Mouse (Mus musculus) midbrain, embryonic 16.5 days (tissue): ENCODE data around the gene Evx1. TPM values are rescaled to one million over a fixed set of nuclear protein-coding genes. Genes with fewer than 3 reads are reported as not detected.

Experiments used
- ATAC-seq: fragments of 200-750 bp; cut with Nextera tagmentation; 2 replicates; pipeline ENCODE4 v1.8.0; 2017; ENCODE audit warnings: moderate TSS enrichment
- H3K27ac ChIP-seq: fragments of 300-500 bp; sonication (generic); 2 replicates; pipeline ENCODE4 v1.5.1; 2014; ENCODE audit warnings: mild to moderate bottlenecking, low read length, mixed read lengths
- H3K27me3 ChIP-seq: fragments of 300-500 bp; sonication (generic); 2 replicates; pipeline ENCODE4 v1.6.1; 2014; ENCODE audit warnings: low read depth, low read length, mixed read lengths; ENCODE audit not compliant: control insufficient read depth, insufficient read depth
- H3K36me3 ChIP-seq: fragments of 300-500 bp; sonication (generic); 2 replicates; pipeline ENCODE4 v1.6.1; 2014; ENCODE audit warnings: mild to moderate bottlenecking, low read length, moderate library complexity, mixed read lengths; ENCODE audit not compliant: control insufficient read depth, insufficient read depth
- H3K4me1 ChIP-seq: fragments of 300-500 bp; sonication (generic); 2 replicates; pipeline ENCODE4 v1.6.1; 2014; ENCODE audit warnings: mild to moderate bottlenecking, low read length, mixed read lengths; ENCODE audit not compliant: control insufficient read depth, insufficient read depth
- H3K4me2 ChIP-seq: fragments of 300-500 bp; sonication (generic); 2 replicates; pipeline ENCODE4 v1.6.1; 2014; ENCODE audit warnings: mild to moderate bottlenecking, low read length, mixed read lengths
- H3K4me3 ChIP-seq: fragments of 300-500 bp; sonication (generic); 2 replicates; pipeline ENCODE4 v1.5.1; 2014; ENCODE audit warnings: low read depth, mild to moderate bottlenecking, low read length, moderate library complexity, mixed read lengths
- H3K9ac ChIP-seq: fragments of 300-500 bp; sonication (generic); 2 replicates; pipeline ENCODE4 v1.6.1; 2014; ENCODE audit warnings: low read depth, low read length, mixed read lengths
- H3K9me3 ChIP-seq: fragments of 300-500 bp; sonication (generic); replicated peaks from 2 replicates; pipeline ENCODE4 v1.6.1; 2014; ENCODE audit warnings: mild to moderate bottlenecking, low read length, mixed read lengths; ENCODE audit not compliant: control insufficient read depth, poor library complexity, severe bottlenecking
- WGBS: fragments of 180-500 bp; shearing (Covaris S2); extraction: QIAGEN DNeasy Blood & Tissue Kit; methylation state at CpG from one replicate; pipeline ENCODE4 v1.1.7; 2014; 5-methylcytosine and 5-hydroxymethylcytosine counted together
- polyA plus RNA-seq: library from polyadenylated mRNA; unstranded; fragments of >200 nt; fragmentation: Nextera tagmentation; extraction: Ambion mirVana; gene quantifications from 2 replicates; pipeline ENCODE4 v1.2.1, GENCODE M21; 2015

Evx1 gene
- polyA plus RNA-seq, 1 experiment from 2014 or later = 0.46 TPM

DNA sequence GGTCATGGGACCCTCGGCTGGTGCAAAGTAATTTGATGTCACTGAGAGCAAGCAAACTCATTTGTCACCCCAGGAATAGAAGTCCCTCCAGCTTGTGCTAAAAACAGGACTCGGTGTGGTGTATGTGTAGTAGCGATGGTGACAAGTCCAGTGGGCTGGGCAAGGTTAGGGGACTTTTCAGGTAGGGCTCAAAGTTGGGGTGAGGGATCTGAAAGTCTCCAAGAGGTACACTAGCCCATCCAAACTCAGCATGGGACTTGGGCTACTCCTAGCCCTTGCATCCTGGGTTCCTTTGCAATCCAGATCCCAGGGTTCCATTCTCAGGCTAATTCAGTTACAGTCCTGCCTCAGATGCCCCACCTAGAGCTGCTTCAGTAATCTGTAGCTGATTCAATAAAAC lies 44.5 kb upstream of the Evx1 start:
- no peak overlapping the region for H3K4me2 ChIP-seq
- no peaks in the 10 kb centered on the region for H3K36me3 ChIP-seq
- no peaks in the 10 kb centered on the region for H3K9me3 ChIP-seq
- H3K27ac ChIP-seq = no peak overlapping the region
- H3K9ac ChIP-seq = no peak overlapping the region
- no peaks in the 10 kb centered on the region for H3K4me1 ChIP-seq
- no peak for ATAC-seq
- H3K4me3 ChIP-seq = no peak overlapping the region
- H3K27me3 ChIP-seq = peaks cover 89% of the 10 kb centered on the region
- WGBS = 7% methylated on average over 3 of the region's 3 CpGs

DNA sequence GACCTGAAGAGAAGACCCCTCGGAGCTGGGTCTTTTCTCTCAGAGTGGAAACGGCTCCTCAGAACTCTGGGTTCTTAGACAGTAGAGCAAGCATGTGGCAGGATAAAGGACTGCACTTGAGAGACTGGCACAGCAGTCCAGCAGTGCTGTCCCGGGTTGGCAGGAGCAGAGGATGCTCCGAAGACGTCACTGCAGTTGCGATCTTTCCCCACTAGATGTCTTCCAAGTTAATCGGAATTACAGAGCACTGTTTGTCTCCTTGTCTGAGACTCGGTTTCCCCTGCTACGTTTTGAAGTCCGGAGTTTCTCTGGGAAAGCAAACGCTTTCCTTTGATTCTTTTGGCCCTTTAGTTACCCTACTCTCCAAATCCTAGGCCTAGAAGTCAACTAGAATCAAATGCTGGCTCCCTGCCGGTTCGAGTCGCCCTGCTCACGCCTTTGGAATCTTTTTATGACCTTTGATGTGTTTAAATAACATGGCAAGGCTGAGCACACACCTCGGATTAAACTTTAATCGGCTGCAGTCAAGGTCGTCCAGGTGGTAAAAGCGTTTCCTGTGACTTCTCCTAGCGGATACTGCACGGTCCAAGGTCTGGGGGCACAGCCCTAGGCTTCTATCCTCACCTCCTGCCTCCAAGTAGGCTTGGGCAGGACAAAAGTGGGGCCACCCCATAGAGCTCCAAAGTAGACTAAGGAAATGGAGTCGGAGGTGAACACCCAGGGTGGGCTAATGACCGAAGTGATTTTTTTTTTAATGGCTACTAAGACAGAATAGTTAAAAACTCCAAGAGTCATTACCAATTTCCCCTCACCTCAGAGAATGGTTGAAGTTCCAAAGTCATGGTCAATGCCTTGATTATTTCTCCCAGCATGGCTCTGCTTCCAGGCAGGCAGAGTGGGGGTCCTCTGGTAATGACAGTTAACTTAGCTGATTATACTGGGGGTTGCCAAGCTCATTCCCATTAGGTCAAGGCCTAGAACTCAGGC lies 42.5 kb upstream of the Evx1 start:
- no peaks in the 10 kb centered on the region for H3K4me1 ChIP-seq
- H3K4me3 ChIP-seq = no peak overlapping the region
- no peaks in the 10 kb centered on the region for H3K9me3 ChIP-seq
- WGBS = 5% methylated on average over 23 of the region's 23 CpGs
- no peak overlapping the region for H3K4me2 ChIP-seq
- H3K27ac ChIP-seq = no peak overlapping the region
- no peak for ATAC-seq
- peaks cover 81% of the 10 kb centered on the region for H3K27me3 ChIP-seq
- no peaks in the 10 kb centered on the region for H3K36me3 ChIP-seq
- no peak overlapping the region for H3K9ac ChIP-seq

DNA sequence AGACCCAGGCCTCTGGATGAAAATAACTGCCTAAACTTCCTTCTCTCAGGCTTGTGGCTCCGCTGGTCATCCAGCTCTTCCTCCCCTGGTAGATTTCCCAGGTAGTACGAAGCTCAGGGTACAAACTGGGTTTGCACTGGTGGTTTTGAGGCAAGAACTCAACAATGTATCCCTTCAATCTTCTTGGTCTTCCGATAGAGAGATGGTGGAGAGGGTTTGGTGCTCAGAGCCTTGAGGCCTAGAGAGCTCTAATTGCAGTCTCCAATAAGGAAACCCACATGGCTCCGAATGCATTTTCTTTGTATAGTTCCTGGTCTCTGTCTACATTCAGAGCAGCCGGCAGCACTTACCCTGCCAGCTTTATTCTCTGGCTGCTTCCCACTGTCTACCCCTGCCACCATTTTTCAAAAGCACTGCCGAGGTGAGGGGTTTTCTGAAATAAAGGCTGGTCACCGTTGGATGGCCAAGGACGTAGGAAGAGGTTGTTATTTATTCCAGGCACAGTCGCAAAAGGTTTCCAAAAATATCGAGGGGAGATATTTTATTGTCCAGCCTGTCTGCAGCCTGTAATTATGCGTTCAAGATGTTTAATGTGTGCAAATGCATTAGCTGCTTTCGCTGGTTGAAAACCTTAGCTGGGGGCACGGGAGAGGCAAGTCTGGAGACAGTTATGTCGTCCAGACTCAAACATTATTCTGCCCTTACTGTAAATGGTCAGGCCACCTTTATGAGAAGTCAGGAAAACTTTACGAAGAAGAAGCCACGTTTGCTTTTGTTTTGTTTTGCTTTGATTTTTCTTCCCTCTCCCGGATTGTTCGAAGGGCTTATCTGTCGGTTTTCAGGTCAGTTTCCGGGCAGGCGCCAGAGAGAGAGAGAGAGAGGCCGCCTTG lies 40.3 kb upstream of the Evx1 start:
- H3K4me3 ChIP-seq = no peak overlapping the region
- no peaks in the 10 kb centered on the region for H3K9me3 ChIP-seq
- H3K9ac ChIP-seq = no peak overlapping the region
- H3K4me2 ChIP-seq = no peak overlapping the region
- H3K4me1 ChIP-seq = no peaks in the 10 kb centered on the region
- no peak for ATAC-seq
- H3K27me3 ChIP-seq = peaks cover 83% of the 10 kb centered on the region
- H3K36me3 ChIP-seq = no peaks in the 10 kb centered on the region
- H3K27ac ChIP-seq = no peak overlapping the region
- WGBS = 3% methylated on average over 22 of the region's 22 CpGs

DNA sequence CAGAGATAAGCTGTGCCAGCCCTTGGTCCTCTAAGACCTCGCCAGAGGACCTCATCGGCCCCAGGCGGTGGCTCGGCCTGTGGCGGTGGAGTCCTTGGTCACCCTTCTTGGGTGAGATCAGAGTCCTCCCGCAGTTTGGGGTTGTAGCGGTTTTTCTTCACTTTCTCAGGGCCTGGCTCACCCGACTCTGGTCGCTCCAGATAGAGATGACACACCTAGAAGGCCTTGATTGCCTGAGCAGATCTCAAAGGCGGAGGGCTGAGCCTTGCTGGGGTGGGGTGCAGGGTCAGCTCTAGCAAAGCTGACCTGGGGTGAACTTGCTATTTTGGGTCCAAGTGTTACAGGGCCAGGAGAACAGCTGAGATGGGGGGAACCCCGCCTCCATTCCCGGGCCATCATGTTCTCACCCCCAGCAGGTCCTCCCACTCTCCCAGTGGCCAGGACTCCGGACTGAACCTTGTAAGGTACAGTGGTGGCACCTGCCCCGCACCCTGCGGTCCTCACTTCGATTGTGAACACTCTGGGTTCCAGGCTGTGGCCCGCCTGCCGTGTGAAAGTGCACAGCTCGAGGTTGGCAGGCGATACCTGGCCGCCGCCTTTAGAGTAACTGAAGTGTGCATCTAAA lies 39.5 kb upstream of the Evx1 start:
- peaks cover 78% of the 10 kb centered on the region for H3K27me3 ChIP-seq
- no peak overlapping the region for H3K27ac ChIP-seq
- no peak overlapping the region for H3K4me3 ChIP-seq
- 1% methylated on average over 22 of the region's 22 CpGs for WGBS
- H3K4me2 ChIP-seq = no peak overlapping the region
- ATAC-seq = no peak
- no peaks in the 10 kb centered on the region for H3K4me1 ChIP-seq
- H3K9ac ChIP-seq = no peak overlapping the region
- no peaks in the 10 kb centered on the region for H3K9me3 ChIP-seq
- no peaks in the 10 kb centered on the region for H3K36me3 ChIP-seq

DNA sequence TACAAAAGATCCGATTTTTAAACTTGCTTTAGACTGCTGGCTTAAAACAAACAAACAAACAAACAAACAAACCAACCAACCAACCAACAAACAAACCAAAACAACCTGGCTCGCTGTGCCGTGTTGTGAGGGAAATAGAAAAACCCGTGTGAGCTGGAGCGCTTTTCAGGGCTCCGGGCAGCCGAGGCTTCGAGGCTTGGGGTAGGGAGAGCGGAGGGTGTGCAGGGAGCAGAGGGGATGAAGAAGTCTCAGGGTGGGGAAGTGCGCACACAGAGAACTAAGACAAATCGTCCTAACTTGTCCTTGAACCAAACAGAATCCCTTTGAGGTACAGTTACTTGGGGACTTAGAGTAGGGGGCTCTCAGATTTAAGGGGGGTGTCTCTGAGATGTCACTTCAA lies 38.7 kb upstream of the Evx1 start:
- H3K9ac ChIP-seq = no peak overlapping the region
- H3K27ac ChIP-seq = no peak overlapping the region
- no peak overlapping the region for H3K4me3 ChIP-seq
- H3K9me3 ChIP-seq = no peaks in the 10 kb centered on the region
- H3K4me1 ChIP-seq = no peaks in the 10 kb centered on the region
- no peak overlapping the region for H3K4me2 ChIP-seq
- no peaks in the 10 kb centered on the region for H3K36me3 ChIP-seq
- peaks cover 75% of the 10 kb centered on the region for H3K27me3 ChIP-seq
- WGBS = 1% methylated on average over 11 of the region's 11 CpGs
- ATAC-seq = no peak

DNA sequence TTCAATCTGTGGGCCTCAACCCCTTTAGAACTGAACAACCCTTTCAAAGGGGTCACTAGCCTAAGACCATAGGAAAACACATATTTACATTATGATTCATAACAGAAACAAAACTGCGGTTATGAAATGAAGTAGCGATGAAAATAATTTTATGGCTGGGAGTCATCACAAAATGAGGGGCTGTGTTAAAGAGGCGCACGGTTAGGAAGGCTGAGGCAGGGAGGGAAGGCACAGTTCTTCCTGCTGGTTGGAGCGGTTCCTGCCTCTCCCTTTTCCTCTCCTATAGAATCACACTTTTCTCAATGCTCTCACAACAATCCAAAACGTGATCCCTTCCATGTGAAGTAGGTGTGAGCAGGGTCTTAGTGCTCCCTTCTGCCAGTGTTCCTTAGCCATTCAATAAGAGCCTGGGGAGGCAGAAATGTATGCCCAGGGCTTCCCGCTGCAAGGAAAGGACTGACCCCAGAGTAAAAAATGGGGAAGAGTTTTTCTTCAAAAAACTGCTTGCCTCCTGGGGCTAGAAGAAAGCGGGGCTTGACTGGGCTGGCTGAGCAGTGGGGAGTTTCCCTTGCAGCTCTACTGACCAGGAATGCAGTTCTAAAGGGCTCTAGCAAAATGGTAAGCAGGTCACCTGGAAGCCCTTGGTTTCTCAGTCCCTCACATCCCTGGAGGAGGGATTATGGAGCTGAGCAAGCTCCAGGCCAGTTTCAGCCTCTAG lies 37.6 kb upstream of the Evx1 start:
- Histone ChIP-seq H3K4me2 (no peak overlapping the region), H3K9me3 (no peaks in the 10 kb centered on the region), H3K4me1 (no peaks in the 10 kb centered on the region), H3K27me3 (peaks cover 71% of the 10 kb centered on the region), H3K27ac (no peak overlapping the region), H3K9ac (no peak overlapping the region), H3K4me3 (no peak overlapping the region), H3K36me3 (no peaks in the 10 kb centered on the region)
- no peak for ATAC-seq
- 7% methylated on average over 8 of the region's 8 CpGs for WGBS

DNA sequence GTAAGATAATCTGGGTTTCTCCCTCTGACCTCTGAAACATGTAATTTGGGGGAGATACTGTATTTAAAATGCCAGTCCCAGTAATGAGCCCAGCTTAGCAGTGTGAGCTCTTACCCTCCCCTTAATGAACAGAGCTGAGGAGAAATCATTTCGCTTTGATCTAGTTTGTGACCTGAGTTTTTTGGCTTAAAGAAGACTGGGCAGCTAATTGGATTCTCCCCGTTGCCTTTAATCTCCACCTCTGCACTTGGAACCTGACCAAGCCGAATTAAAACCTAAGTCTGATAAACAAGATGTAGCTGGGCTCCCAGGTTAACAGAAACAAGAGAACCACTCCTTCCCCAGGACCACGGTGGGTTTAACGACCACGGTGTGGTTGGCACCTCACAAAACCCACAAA lies 36.9 kb upstream of the Evx1 start:
- Histone ChIP-seq H3K9ac (no peak overlapping the region), H3K27ac (no peak overlapping the region), H3K9me3 (no peaks in the 10 kb centered on the region), H3K4me2 (no peak overlapping the region), H3K36me3 (no peaks in the 10 kb centered on the region), H3K4me1 (no peaks in the 10 kb centered on the region), H3K27me3 (peaks cover 71% of the 10 kb centered on the region), H3K4me3 (no peak overlapping the region)
- 4% methylated on average over 6 of the region's 6 CpGs for WGBS
- no peak for ATAC-seq

DNA sequence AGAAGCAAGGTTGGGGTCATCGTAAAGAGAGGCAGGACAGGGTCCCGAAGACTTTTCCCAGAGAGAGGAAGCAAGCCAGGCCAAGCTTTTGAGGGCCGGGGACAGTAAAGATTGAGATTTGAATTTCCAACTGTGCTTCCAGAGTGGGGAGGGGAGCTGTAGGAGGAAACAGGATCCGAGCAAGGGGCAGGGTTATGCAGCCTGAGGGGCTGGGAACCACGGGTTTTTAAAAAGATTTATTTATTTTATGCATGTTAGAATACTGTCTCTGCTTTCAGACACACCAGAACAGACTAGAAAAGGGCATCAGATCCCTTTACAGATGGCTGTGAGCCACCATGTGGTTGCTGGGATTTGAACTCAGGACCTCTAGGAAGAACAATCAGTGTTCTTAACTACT lies 36.4 kb upstream of the Evx1 start:
- Histone ChIP-seq H3K9me3 (no peaks in the 10 kb centered on the region), H3K27me3 (peaks cover 69% of the 10 kb centered on the region), H3K27ac (no peak overlapping the region), H3K4me1 (no peaks in the 10 kb centered on the region), H3K4me2 (no peak overlapping the region), H3K9ac (no peak overlapping the region), H3K36me3 (no peaks in the 10 kb centered on the region), H3K4me3 (no peak overlapping the region)
- 7% methylated on average over 5 of the region's 5 CpGs for WGBS
- ATAC-seq = no peak
